Mouse (Mus musculus) embryonic facial prominence, embryonic 11.5 days (tissue): ENCODE measurements at regions not wholly inside any gene's neighbourhood (a gene's known extent, or its start where the extent isn't known, plus 50 kb on each side); places are given as distances from the start of the nearest gene placed in this dataset.
A peak's percentile ranks its signal among the peaks of the same experiment; 100 is the strongest.

Experiments
- ATAC-seq: fragments of 200-750 bp; cut with Nextera tagmentation; replicated peaks from 2 replicates; pipeline ENCODE4 v1.8.0; 2017; ENCODE audit warnings: low read depth; ENCODE audit not compliant: insufficient number of reproducible peaks, low FRiP score, low TSS enrichment
- DNase-seq: peaks from one replicate; pipeline ENCODE4 v3.0.0-alpha.2; 2015; ENCODE audit warnings: low spot score
- H3K27ac ChIP-seq: fragments of 300-500 bp; sonication (generic); replicated peaks from 2 replicates; pipeline ENCODE4 v1.5.1; 2014; ENCODE audit warnings: mild to moderate bottlenecking, low read depth, low read length, control low read depth
- H3K27me3 ChIP-seq: fragments of 300-500 bp; sonication (generic); 2 replicates; pipeline ENCODE4 v1.6.1; 2014; ENCODE audit warnings: mild to moderate bottlenecking, low read length, moderate library complexity, mixed read lengths; ENCODE audit not compliant: control insufficient read depth, insufficient read depth
- H3K36me3 ChIP-seq: fragments of 300-500 bp; sonication (generic); replicated peaks from 2 replicates; pipeline ENCODE4 v1.6.1; 2014; ENCODE audit warnings: low read depth, mild to moderate bottlenecking, low read length, moderate library complexity, mixed read lengths; ENCODE audit not compliant: control insufficient read depth, insufficient read depth
- H3K4me1 ChIP-seq: fragments of 300-500 bp; sonication (generic); 2 replicates; pipeline ENCODE4 v1.6.1; 2014; ENCODE audit warnings: low read length, mixed read lengths; ENCODE audit not compliant: control insufficient read depth, insufficient read depth
- H3K4me2 ChIP-seq: fragments of 300-500 bp; sonication (generic); 2 replicates; pipeline ENCODE4 v1.6.1; 2014; ENCODE audit warnings: low read depth, mild to moderate bottlenecking, control low read depth, low read length, moderate library complexity
- H3K4me3 ChIP-seq: fragments of 300-500 bp; sonication (generic); 2 replicates; pipeline ENCODE4 v1.5.1; 2014; ENCODE audit warnings: low read depth, low read length, control low read depth
- H3K9ac ChIP-seq: fragments of 300-500 bp; sonication (generic); replicated peaks from 2 replicates; pipeline ENCODE4 v1.6.1; 2014; ENCODE audit warnings: mild to moderate bottlenecking, control low read depth, low read length
- H3K9me3 ChIP-seq: fragments of 300-500 bp; sonication (generic); replicated peaks from 2 replicates; pipeline ENCODE4 v1.6.1; 2016; ENCODE audit warnings: mild to moderate bottlenecking, low read length, inconsistent platforms, mixed read lengths; ENCODE audit not compliant: control insufficient read depth
- WGBS: fragments of 180-500 bp; shearing (Covaris S2); extraction: QIAGEN DNeasy Blood & Tissue Kit; methylation state at CpG from one replicate; pipeline ENCODE4 v1.1.7; 2014; 5-methylcytosine and 5-hydroxymethylcytosine counted together

GRCm38 (mm10) chr10:46827109-46827812 is 1249.6 kb downstream of the Hace1 start:
- peak; percentile 50 for DNase-seq
- ATAC-seq = peak; percentile 73; the same call in 1 of the 2 replicates

DNA sequence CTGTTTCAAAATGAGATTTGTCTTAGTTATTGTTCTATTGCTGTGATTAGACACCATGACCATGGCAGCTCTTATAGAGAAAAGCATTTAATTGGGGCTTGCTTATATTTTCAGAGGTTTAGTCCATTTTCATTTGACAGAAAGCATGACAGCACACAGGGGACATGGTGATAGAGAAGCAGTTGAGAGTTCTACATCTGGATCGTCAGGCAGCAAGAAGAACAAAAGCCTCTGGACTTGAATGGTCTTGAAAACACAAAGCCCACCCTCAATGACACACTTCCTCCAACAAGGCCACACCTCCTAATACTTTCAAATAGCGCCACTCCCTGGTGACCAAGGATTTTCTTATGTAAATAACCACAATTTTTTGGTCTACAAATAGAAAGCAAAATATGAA is 1250.5 kb downstream of the Hace1 start:
- DNase-seq (peak; percentile 10), ATAC-seq (no peak)
- no peak overlapping the region for H3K4me2 ChIP-seq
- 46% methylated on average over 2 of the region's 2 CpGs for WGBS
- no peak overlapping the region for H3K4me3 ChIP-seq
- H3K36me3 ChIP-seq = no peaks in the 10 kb centered on the region
- H3K9ac ChIP-seq = no peak overlapping the region
- no peak overlapping the region for H3K27ac ChIP-seq
- no peaks in the 10 kb centered on the region for H3K9me3 ChIP-seq
- H3K27me3 ChIP-seq = no peaks in the 10 kb centered on the region
- H3K4me1 ChIP-seq = no peaks in the 10 kb centered on the region

More at GRCm38 (mm10) chr10:46827109-46827812, 1249.6 kb downstream of the Hace1 start:
- Histone ChIP-seq H3K4me2 (no peak overlapping the region), H3K9me3 (no peaks in the 10 kb centered on the region), H3K36me3 (no peaks in the 10 kb centered on the region), H3K4me3 (no peak overlapping the region), H3K9ac (no peak overlapping the region), H3K27me3 (no peaks in the 10 kb centered on the region), H3K4me1 (no peaks in the 10 kb centered on the region), H3K27ac (no peak overlapping the region)
- whole genome bisulfite sequencing = 46% methylated on average over 1 of the region's 1 CpGs

GRCm38 (mm10) chr10:46845578-46846314 is 1268.1 kb downstream of the Hace1 start:
- Histone ChIP-seq H3K9me3 (no peaks in the 10 kb centered on the region), H3K4me2 (no peak overlapping the region), H3K4me1 (no peaks in the 10 kb centered on the region), H3K9ac (no peak overlapping the region), H3K27ac (no peak overlapping the region), H3K27me3 (no peaks in the 10 kb centered on the region), H3K4me3 (no peak overlapping the region), H3K36me3 (no peaks in the 10 kb centered on the region)
- DNase-seq (no peak), ATAC-seq (no peak)
- WGBS = 75% methylated on average over 3 of the region's 3 CpGs
